Mouse (Mus musculus) liver, embryonic 16.5 days (tissue): Measurements from ENCODE around the gene Iqsec1. TPM values are rescaled to one million over a fixed set of nuclear protein-coding genes. Genes with fewer than 3 reads are reported as not detected.

Experiments
- ATAC-seq: fragments of 200-750 bp; cut with Nextera tagmentation; 2 replicates; pipeline ENCODE4 v1.8.0; 2017; ENCODE audit warnings: low read depth, mild to moderate bottlenecking, moderate number of reproducible peaks, moderate library complexity
- H3K27ac ChIP-seq: fragments of 300-500 bp; sonication (generic); 2 replicates; pipeline ENCODE4 v1.5.1; 2014; ENCODE audit warnings: mild to moderate bottlenecking, low read length
- H3K27me3 ChIP-seq: fragments of 300-500 bp; sonication (generic); 2 replicates; pipeline ENCODE4 v1.6.1; 2014; ENCODE audit warnings: low read depth, low read length, mixed read lengths; ENCODE audit not compliant: control insufficient read depth, insufficient read depth
- H3K36me3 ChIP-seq: fragments of 300-500 bp; sonication (generic); 2 replicates; pipeline ENCODE4 v1.6.1; 2014; ENCODE audit warnings: mild to moderate bottlenecking; ENCODE audit not compliant: control insufficient read depth, insufficient read depth
- H3K4me1 ChIP-seq: fragments of 300-500 bp; sonication (generic); 2 replicates; pipeline ENCODE4 v1.6.1; 2014; ENCODE audit warnings: low read depth, low read length, mixed read lengths; ENCODE audit not compliant: control insufficient read depth
- H3K4me2 ChIP-seq: fragments of 300-500 bp; sonication (generic); 2 replicates; pipeline ENCODE4 v1.6.1; 2014; ENCODE audit warnings: low read depth, low read length, mixed read lengths
- H3K4me3 ChIP-seq: fragments of 300-500 bp; sonication (generic); 2 replicates; pipeline ENCODE4 v1.5.1; 2014; ENCODE audit warnings: low read depth, mild to moderate bottlenecking, low read length
- H3K9ac ChIP-seq: fragments of 300-500 bp; sonication (generic); 2 replicates; pipeline ENCODE4 v1.6.1; 2014; ENCODE audit warnings: low read depth, low read length
- H3K9me3 ChIP-seq: fragments of 300-500 bp; sonication (generic); replicated peaks from 2 replicates; pipeline ENCODE4 v1.6.1; 2016; ENCODE audit warnings: low read length; ENCODE audit not compliant: control insufficient read depth
- WGBS: fragments of 180-500 bp; shearing (Covaris S2); extraction: QIAGEN DNeasy Blood & Tissue Kit; methylation state at CpG from one replicate; pipeline ENCODE4 v1.1.7; 2014; ENCODE audit not compliant: insufficient replicate concordance; 5-methylcytosine and 5-hydroxymethylcytosine counted together
- polyA plus RNA-seq: library from polyadenylated mRNA; unstranded; fragments of >200 nt; fragmentation: Nextera tagmentation; extraction: Ambion mirVana; gene quantifications from 2 replicates; pipeline ENCODE4 v1.2.1, GENCODE M21; 2015

Iqsec1 gene
- polyA plus RNA-seq, 1 experiment from 2014 or later: 3.6 TPM

DNA sequence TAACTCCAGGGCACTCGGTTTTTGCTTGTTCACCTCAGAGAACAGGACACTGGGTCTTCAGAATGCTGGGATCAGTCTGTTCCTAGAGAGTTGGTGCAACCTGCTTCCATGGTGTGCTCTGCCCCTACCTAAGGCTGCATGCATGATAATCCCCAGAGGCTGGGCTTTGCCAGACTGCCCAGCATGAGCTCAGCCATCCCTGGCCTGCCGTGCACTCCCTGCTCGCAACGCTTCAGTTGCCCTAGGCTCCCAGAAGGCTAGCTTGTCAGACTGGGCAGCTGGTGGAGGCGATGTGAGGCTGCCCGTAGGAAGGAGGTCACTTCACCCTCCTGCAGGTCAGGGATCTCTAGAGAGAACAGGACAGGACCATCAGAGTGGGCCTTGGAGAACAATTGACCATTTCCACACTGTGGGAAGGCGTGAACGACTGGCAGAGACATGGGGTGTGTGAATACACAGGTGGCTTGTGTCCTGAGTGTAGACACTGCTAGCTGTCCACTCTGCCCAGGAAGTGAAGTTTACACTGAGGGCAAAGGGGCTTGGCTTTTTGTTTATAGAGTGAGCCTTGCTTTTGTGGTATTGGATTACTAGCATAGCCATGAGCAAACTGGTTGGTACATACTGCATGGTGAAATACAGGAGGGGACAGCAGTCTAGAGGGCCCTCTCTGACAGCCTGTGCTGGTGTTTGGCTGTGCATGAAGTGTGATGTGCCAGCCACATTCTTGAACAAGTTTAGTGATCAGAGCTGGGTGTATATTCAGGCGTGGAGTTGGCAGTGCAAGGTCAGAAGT is 367.5 kb downstream of the Iqsec1 start:
- Histone ChIP-seq H3K4me1 (peaks cover 86% of the 10 kb centered on the region), H3K27ac (peak overlapping the region; percentile 98), H3K4me3 (peak overlapping the region; percentile 70), H3K4me2 (peak overlapping the region; percentile 80), H3K27me3 (no peaks in the 10 kb centered on the region), H3K9ac (peak overlapping the region; percentile 81), H3K36me3 (peaks cover 9% of the 10 kb centered on the region; the same call in 1 of the 2 replicates), H3K9me3 (no peaks in the 10 kb centered on the region)
- no peak for ATAC-seq
- 40% methylated on average over 9 of the region's 9 CpGs for WGBS

DNA sequence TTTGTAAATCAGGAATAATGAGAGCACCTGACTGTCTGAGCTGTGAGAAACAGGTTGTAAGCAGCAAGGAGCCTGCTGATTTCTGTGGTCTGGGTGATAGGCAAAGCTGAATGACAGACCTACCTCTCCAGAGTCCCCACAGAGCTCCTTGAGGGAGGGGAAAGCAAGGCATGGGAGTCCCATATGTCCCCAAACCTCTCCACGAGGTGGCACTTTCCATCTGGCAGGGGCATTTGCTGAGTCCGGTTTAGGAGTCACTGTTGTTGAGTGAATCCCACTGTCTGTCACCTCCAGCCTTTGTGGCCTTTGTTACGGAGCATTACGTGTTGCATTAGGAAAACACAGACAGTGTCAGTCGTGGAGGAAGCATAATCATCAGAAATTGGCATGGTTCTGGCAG is 368.5 kb downstream of the Iqsec1 start:
- Histone ChIP-seq H3K4me2 (peak overlapping the region; percentile 80), H3K9me3 (no peaks in the 10 kb centered on the region), H3K4me3 (peak overlapping the region; percentile 70), H3K27me3 (no peaks in the 10 kb centered on the region), H3K27ac (peak overlapping the region; percentile 98), H3K36me3 (peaks cover under 1% of the 10 kb centered on the region; the same call in 1 of the 2 replicates), H3K4me1 (peaks cover 77% of the 10 kb centered on the region), H3K9ac (peak overlapping the region; percentile 81)
- ATAC-seq: no peak
- 29% methylated on average over 5 of the region's 5 CpGs for WGBS

DNA sequence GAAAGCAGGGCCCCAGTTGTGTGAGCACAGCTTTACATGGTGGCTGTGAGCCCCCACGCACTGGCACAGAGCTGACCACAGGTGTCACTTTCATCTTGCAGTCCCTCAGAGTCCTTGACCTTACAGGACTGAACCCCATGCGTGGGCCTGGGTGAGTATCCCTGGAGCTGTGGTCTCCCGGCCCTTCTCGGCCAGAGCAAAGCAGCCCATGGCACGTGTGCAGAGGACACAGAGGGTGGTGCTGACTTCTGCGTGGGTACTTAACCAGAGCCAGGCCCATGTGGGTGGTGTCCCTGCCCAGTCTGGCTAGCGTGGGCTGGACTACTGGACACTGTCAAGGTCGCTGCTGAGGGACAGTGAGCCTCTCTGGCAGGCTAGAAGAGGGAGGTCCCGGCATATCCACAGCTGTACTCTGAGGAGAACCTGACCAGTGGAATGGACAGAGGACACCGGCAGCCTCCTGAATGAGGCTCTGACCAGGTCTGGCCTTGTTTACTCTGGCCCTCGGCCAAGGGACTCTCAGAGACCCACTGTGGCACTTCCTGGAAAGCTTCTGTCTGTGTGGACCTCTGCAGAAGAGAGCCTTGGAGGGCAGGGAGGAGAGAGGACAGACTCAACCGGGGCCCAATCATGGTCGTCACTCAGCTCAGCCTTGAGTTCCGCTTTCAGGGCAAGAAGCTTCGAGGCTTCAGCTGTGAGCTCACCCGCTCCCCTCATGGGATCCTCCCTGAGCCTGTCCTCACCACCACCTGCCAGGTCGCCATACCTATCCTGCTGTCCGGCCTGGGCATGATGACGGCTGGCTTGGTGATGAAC is 369.5 kb downstream of the Iqsec1 start:
- peak overlapping the region; percentile 80 for H3K4me2 ChIP-seq
- H3K4me3 ChIP-seq: peak overlapping the region; percentile 70
- peak; percentile 49 for ATAC-seq
- H3K9ac ChIP-seq: peak overlapping the region; percentile 81
- no peaks in the 10 kb centered on the region for H3K9me3 ChIP-seq
- H3K4me1 ChIP-seq: peaks cover 68% of the 10 kb centered on the region
- H3K27ac ChIP-seq: peak overlapping the region; percentile 98
- 17% methylated on average over 19 of the region's 19 CpGs for WGBS
- H3K36me3 ChIP-seq: no peaks in the 10 kb centered on the region
- H3K27me3 ChIP-seq: no peaks in the 10 kb centered on the region

DNA sequence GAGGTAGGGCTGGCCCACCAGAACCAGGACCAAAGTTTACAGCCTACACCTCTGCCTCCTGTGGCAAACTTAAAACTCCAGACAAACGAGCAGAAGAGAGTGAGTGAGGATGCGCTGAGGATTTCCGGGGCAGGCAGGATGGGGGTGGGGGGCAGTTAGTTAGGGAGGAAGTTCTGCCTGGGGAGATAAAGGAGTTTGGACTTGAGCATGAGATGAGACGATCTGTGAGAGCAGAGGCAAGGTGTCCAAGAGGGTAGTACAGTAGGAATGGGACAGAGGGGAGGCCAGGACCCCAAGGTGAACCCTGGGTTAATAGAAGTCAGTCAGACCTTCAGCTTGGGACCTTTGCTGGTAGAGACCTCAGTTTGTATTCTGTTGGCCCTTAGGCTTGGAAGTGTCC is 370.2 kb downstream of the Iqsec1 start:
- H3K9me3 ChIP-seq: no peaks in the 10 kb centered on the region
- H3K9ac ChIP-seq: peak overlapping the region; percentile 81
- no peaks in the 10 kb centered on the region for H3K36me3 ChIP-seq
- H3K4me1 ChIP-seq: peaks cover 61% of the 10 kb centered on the region
- H3K4me3 ChIP-seq: peak overlapping the region; percentile 70
- no peaks in the 10 kb centered on the region for H3K27me3 ChIP-seq
- 11% methylated on average over 4 of the region's 4 CpGs for WGBS
- peak overlapping the region; percentile 80 for H3K4me2 ChIP-seq
- no peak for ATAC-seq
- H3K27ac ChIP-seq: peak overlapping the region; percentile 98

DNA sequence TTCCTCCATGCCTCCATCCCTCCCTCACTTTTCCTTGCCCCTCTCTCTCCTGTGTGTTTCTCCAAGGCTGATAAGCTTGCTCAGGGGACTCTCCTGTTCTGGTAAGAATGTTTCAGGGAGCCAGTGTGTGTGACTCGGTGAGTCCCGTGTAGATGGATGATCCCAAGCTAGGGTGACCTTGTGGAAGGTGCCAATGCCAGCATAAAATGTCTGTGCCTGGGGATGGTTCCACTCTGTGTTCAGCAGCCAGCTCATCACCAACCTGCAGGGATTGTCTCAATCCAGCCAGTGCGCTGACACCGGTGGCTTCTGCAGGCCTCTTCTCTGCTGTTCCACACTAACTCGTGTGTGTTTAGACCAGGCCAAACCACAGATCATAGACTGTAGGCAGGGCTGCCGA is 372.0 kb downstream of the Iqsec1 start:
- H3K27ac ChIP-seq: no peak overlapping the region
- peaks cover 43% of the 10 kb centered on the region for H3K4me1 ChIP-seq
- ATAC-seq: no peak
- 55% methylated on average over 6 of the region's 6 CpGs for WGBS
- no peak overlapping the region for H3K4me3 ChIP-seq
- no peak overlapping the region for H3K9ac ChIP-seq
- no peaks in the 10 kb centered on the region for H3K27me3 ChIP-seq
- H3K36me3 ChIP-seq: no peaks in the 10 kb centered on the region
- H3K9me3 ChIP-seq: no peaks in the 10 kb centered on the region
- H3K4me2 ChIP-seq: no peak overlapping the region

DNA sequence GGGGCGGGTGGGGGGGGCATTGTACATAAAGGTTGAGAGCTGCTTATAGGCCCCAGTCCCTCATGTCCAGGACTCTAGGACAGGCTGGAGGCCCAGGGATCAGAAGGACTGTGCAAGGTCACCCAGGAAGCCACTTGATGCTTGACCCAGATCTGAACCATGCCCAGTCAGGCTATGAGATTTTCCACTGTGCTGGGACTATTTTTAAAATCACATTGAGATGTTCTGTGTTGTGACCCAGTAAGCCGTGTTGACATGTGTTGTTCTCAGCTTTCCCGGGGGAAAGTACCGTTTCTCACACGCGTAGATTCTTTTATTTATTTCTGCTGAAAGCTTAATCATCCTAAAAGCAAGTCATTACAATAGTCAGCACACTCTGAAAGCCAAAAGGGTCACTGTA is 372.5 kb downstream of the Iqsec1 start:
- Histone ChIP-seq H3K27me3 (no peaks in the 10 kb centered on the region), H3K4me3 (no peak overlapping the region), H3K4me1 (peaks cover 38% of the 10 kb centered on the region), H3K9ac (no peak overlapping the region), H3K27ac (no peak overlapping the region), H3K4me2 (no peak overlapping the region), H3K9me3 (no peaks in the 10 kb centered on the region), H3K36me3 (no peaks in the 10 kb centered on the region)
- ATAC-seq: no peak
- 79% methylated on average over 6 of the region's 6 CpGs for WGBS

DNA sequence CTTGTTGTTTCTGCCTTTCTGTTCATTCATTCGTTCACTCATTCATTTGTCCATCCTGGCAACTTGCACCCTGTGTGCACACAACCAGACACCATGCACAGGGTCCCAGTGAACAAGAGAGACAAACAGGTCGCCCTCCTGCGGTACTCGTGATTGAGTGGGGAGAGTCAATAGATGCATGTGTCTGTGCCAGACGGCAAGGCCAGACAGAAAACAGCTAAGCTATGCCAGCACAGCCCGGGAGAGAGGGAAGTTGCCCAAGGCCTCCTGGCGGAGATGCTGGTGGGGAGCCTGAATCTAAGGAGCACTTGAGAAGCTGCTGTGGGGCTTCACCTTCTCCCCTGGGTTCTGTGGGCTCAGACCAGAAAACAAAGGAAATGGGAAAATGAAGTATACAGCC is 373.1 kb downstream of the Iqsec1 start:
- Histone ChIP-seq H3K4me1 (peaks cover 31% of the 10 kb centered on the region), H3K4me3 (no peak overlapping the region), H3K9ac (no peak overlapping the region), H3K27ac (no peak overlapping the region), H3K9me3 (no peaks in the 10 kb centered on the region), H3K36me3 (no peaks in the 10 kb centered on the region), H3K4me2 (no peak overlapping the region), H3K27me3 (no peaks in the 10 kb centered on the region)
- 75% methylated on average over 7 of the region's 7 CpGs for WGBS
- ATAC-seq: no peak

DNA sequence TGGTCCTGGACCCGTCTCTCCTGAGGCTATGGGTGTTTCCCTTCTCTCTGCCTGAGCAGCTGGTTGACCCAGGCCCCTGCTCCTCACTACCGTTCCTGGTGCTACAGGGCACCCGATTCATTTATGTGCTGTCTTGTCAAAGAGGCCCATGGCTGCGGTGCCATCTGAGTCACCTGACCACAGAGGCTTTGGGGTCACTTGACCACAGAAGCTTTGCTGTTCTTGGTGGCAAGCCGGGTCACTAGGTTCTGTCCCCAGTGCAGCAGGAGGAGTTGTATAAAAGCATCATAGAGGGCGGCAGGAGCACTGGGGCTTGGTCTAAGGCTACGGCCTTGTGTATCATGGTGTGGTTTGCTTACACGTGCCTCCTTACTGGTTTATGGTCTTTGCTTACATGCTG is 375.2 kb downstream of the Iqsec1 start:
- H3K9me3 ChIP-seq: no peaks in the 10 kb centered on the region

DNA sequence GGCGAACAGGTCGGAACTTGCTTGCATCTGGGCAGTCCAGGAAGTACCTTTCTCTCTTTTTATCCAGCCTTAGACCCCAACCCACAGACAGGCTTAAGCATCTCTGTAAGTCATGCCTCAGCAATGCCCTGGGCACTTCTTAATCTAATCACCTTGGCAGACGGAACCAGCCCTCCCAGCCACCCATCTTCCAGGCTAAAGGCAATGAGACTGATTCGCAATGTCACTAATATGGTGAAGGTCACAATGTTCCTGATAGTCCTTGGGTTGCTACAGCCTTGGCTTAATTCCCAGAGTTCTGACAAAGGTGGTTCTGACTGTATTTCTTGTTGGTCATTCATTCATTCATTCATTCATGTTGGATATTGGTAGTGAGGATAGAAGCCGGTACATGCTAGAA is 378.2 kb downstream of the Iqsec1 start:
- H3K27ac ChIP-seq: no peak overlapping the region
- ATAC-seq: no peak
- WGBS: 85% methylated on average over 5 of the region's 5 CpGs

More for the DNA sequence above, 375.2 kb downstream of the Iqsec1 start:
- 68% methylated on average over 8 of the region's 8 CpGs for WGBS
- H3K27me3 ChIP-seq: no peaks in the 10 kb centered on the region
- no peak overlapping the region for H3K9ac ChIP-seq
- peaks cover 30% of the 10 kb centered on the region for H3K4me1 ChIP-seq
- no peak overlapping the region for H3K27ac ChIP-seq
- no peaks in the 10 kb centered on the region for H3K36me3 ChIP-seq
- no peak for ATAC-seq
- no peak overlapping the region for H3K4me2 ChIP-seq
- no peak overlapping the region for H3K4me3 ChIP-seq

More for the DNA sequence above, 378.2 kb downstream of the Iqsec1 start:
- peaks cover 38% of the 10 kb centered on the region for H3K4me1 ChIP-seq
- H3K4me2 ChIP-seq: no peak overlapping the region
- no peaks in the 10 kb centered on the region for H3K9me3 ChIP-seq
- H3K27me3 ChIP-seq: no peaks in the 10 kb centered on the region
- H3K9ac ChIP-seq: no peak overlapping the region
- no peak overlapping the region for H3K4me3 ChIP-seq
- no peaks in the 10 kb centered on the region for H3K36me3 ChIP-seq
